Mouse (Mus musculus): ENCODE results near the gene Mrpl53. TPM values are rescaled to one million over a fixed set of nuclear protein-coding genes. Genes with fewer than 3 reads are reported as not detected.
A peak's percentile ranks its signal among the peaks of the same experiment; 100 is the strongest.

Mrpl53 gene
- polyA plus RNA-seq, 2 experiments = 101 to 124 TPM

GRCm38 (mm10) chr6:83107566-83108400 is 1.1 kb upstream of the Mrpl53 start:
- no peak overlapping the region for H3K9ac ChIP-seq (ENCODE audit: low read depth, low read length, severe bottlenecking)
- H3K4me2 ChIP-seq (replicated peaks; ENCODE audit: low read depth, low read length, severe bottlenecking) = peak overlapping the region; percentile 86
- H3K4me1 ChIP-seq (ENCODE audit: control insufficient read depth, insufficient read depth, low read length) = peaks cover 19% of the 10 kb centered on the region
- no peak for TF ChIP-seq POLR2A (IDR thresholded peaks at IDR 0.05; ENCODE audit: borderline replicate concordance, extremely low read depth, insufficient read depth, insufficient read length)
- peaks cover 12% of the 10 kb centered on the region; the same call in 1 of the 2 replicates for H3K36me3 ChIP-seq (ENCODE audit: control insufficient read depth, insufficient read depth, low read length)
- H3K9me3 ChIP-seq (ENCODE audit: control insufficient read depth, low read length) = no peaks in the 10 kb centered on the region
- no peak overlapping the region for H3K27ac ChIP-seq (replicated peaks; ENCODE audit: low read depth, low read length)
- 36% methylated on average over 12 of the region's 13 CpGs for WGBS
- DNase-seq (ENCODE audit: low spot score) = peak; percentile 53
- H3K4me3 ChIP-seq (replicated peaks; ENCODE audit: low read length) = peak overlapping the region; percentile 84
- no peaks in the 10 kb centered on the region for H3K27me3 ChIP-seq (ENCODE audit: control insufficient read depth, insufficient read depth, low read length)
- ATAC-seq (ENCODE audit: low FRiP score, low read depth) = no peak

GRCm38 (mm10) chr6:83111510-83112136 is 2.8 kb downstream of the Mrpl53 start:
- Histone ChIP-seq H3K36me3 (ENCODE audit: control insufficient read depth, insufficient read depth, low read length) (peaks cover 13% of the 10 kb centered on the region), H3K27ac (replicated peaks; ENCODE audit: low read depth, low read length) (no peak overlapping the region), H3K4me3 (replicated peaks; ENCODE audit: low read length) (no peak overlapping the region), H3K9me3 (ENCODE audit: control insufficient read depth, low read length) (no peaks in the 10 kb centered on the region), H3K4me1 (ENCODE audit: control insufficient read depth, insufficient read depth, low read length) (peaks cover 16% of the 10 kb centered on the region), H3K9ac (ENCODE audit: low read depth, low read length, severe bottlenecking) (no peak overlapping the region), H3K27me3 (ENCODE audit: control insufficient read depth, insufficient read depth, low read length) (no peaks in the 10 kb centered on the region), H3K4me2 (replicated peaks; ENCODE audit: low read depth, low read length, severe bottlenecking) (no peak overlapping the region)
- TF ChIP-seq POLR2A (IDR thresholded peaks at IDR 0.05; ENCODE audit: borderline replicate concordance, extremely low read depth, insufficient read depth, insufficient read length) = no peak
- no peak for DNase-seq (ENCODE audit: low spot score)
- WGBS = 90% methylated on average over 4 of the region's 4 CpGs
- ATAC-seq (ENCODE audit: low FRiP score, low read depth) = no peak

GRCm38 (mm10) chr6:83115011-83115671 is 6.3 kb downstream of the Mrpl53 start, which contains the start of gene Mogs:
TSS of gene Mogs (plus strand) at chr6:83115496.
- WGBS = 2% methylated on average over 41 of the region's 58 CpGs
- peak within 1 kb of the TSS; percentile 84 for H3K9ac ChIP-seq (ENCODE audit: low read depth, low read length, severe bottlenecking)
- peak within 1 kb of the TSS; percentile 84 for H3K4me3 ChIP-seq (replicated peaks; ENCODE audit: low read length)
- peaks cover 40% of the 10 kb centered on the region for H3K36me3 ChIP-seq (ENCODE audit: control insufficient read depth, insufficient read depth, low read length)
- peak; percentile 81 for DNase-seq (ENCODE audit: low spot score)
- peak; percentile 75; the same call in 1 of the 2 replicates for TF ChIP-seq POLR2A (IDR thresholded peaks at IDR 0.05; ENCODE audit: borderline replicate concordance, extremely low read depth, insufficient read depth, insufficient read length)
- peaks cover 16% of the 10 kb centered on the region for H3K4me1 ChIP-seq (ENCODE audit: control insufficient read depth, insufficient read depth, low read length)
- peak within 1 kb of the TSS; percentile 94 for H3K4me2 ChIP-seq (replicated peaks; ENCODE audit: low read depth, low read length, severe bottlenecking)
- H3K27me3 ChIP-seq (ENCODE audit: control insufficient read depth, insufficient read depth, low read length) = no peaks in the 10 kb centered on the region
- H3K9me3 ChIP-seq (ENCODE audit: control insufficient read depth, low read length) = no peaks in the 10 kb centered on the region
- peak within 1 kb of the TSS; percentile 73 for H3K27ac ChIP-seq (replicated peaks; ENCODE audit: low read depth, low read length)
- ATAC-seq (ENCODE audit: low FRiP score, low read depth) = peak; percentile 90

- Histone ChIP-seq H3K27ac (replicated peaks; ENCODE audit: low read depth, low read length) (peak overlapping the region; percentile 73), H3K4me3 (replicated peaks; ENCODE audit: low read length) (peak overlapping the region; percentile 84), H3K27me3 (ENCODE audit: control insufficient read depth, insufficient read depth, low read length) (no peaks in the 10 kb centered on the region), H3K4me1 (ENCODE audit: control insufficient read depth, insufficient read depth, low read length) (peaks cover 17% of the 10 kb centered on the region), H3K9me3 (ENCODE audit: control insufficient read depth, low read length) (no peaks in the 10 kb centered on the region), H3K9ac (ENCODE audit: low read depth, low read length, severe bottlenecking) (peak overlapping the region; percentile 84), H3K36me3 (ENCODE audit: control insufficient read depth, insufficient read depth, low read length) (peaks cover 37% of the 10 kb centered on the region), H3K4me2 (replicated peaks; ENCODE audit: low read depth, low read length, severe bottlenecking) (peak overlapping the region; percentile 94)
- 2% methylated on average over 24 of the region's 48 CpGs for WGBS
- DNase-seq (ENCODE audit: low spot score) = no peak
- no peak for TF ChIP-seq POLR2A (IDR thresholded peaks at IDR 0.05; ENCODE audit: borderline replicate concordance, extremely low read depth, insufficient read depth, insufficient read length)
- peak; percentile 35 for ATAC-seq (ENCODE audit: low FRiP score, low read depth)
Observed at GRCm38 (mm10) chr6:83115682-83116372, 7.0 kb downstream of the Mrpl53 start.

All from limb, embryonic 14.5 days (tissue).